Mouse (Mus musculus) intestine, postnatal 0 days (tissue): ENCODE results near the gene Tef. TPM values are rescaled to one million over a fixed set of nuclear protein-coding genes. Genes with fewer than 3 reads are reported as not detected.

Source experiments
- ATAC-seq: fragments of 200-750 bp; cut with Nextera tagmentation; 2 replicates; pipeline ENCODE4 v1.8.0; 2017; ENCODE audit warnings: mild to moderate bottlenecking, moderate TSS enrichment, moderate library complexity
- H3K27ac ChIP-seq: fragments of 300-500 bp; sonication (generic); 2 replicates; pipeline ENCODE4 v1.5.1; 2014; ENCODE audit warnings: mild to moderate bottlenecking, low read depth, low read length, moderate library complexity
- H3K27me3 ChIP-seq: fragments of 300-500 bp; sonication (generic); replicated peaks from 2 replicates; pipeline ENCODE4 v1.6.1; 2014; ENCODE audit warnings: low read length, mixed read lengths; ENCODE audit not compliant: control insufficient read depth, insufficient read depth
- H3K36me3 ChIP-seq: fragments of 300-500 bp; sonication (generic); 2 replicates; pipeline ENCODE4 v1.6.1; 2014; ENCODE audit warnings: mild to moderate bottlenecking, moderate library complexity; ENCODE audit not compliant: control insufficient read depth, insufficient read depth
- H3K4me1 ChIP-seq: fragments of 300-500 bp; sonication (generic); replicated peaks from 2 replicates; pipeline ENCODE4 v1.6.1; 2014; ENCODE audit warnings: antibody characterized with exemption, low read length, mixed read lengths; ENCODE audit not compliant: control insufficient read depth, insufficient read depth
- H3K4me2 ChIP-seq: fragments of 300-500 bp; sonication (generic); replicated peaks from 2 replicates; pipeline ENCODE4 v1.6.1; 2014; ENCODE audit warnings: low read depth, mild to moderate bottlenecking, moderate library complexity
- H3K4me3 ChIP-seq: fragments of 300-500 bp; sonication (generic); 2 replicates; pipeline ENCODE4 v1.5.1; 2014; ENCODE audit warnings: low read depth, low read length
- H3K9ac ChIP-seq: fragments of 300-500 bp; sonication (generic); 2 replicates; pipeline ENCODE4 v1.6.1; 2014; ENCODE audit warnings: mild to moderate bottlenecking, low read depth, low read length
- H3K9me3 ChIP-seq: fragments of 300-500 bp; sonication (generic); 2 replicates; pipeline ENCODE4 v1.6.1; 2016; ENCODE audit warnings: mixed run types; ENCODE audit not compliant: control insufficient read depth
- CTCF ChIP-seq: sonication (generic); IDR thresholded peaks from 2 replicates; pipeline ENCODE4 v1.5.1; 2016; ENCODE audit warnings: low read depth, mild to moderate bottlenecking, control low read depth, antibody characterized with exemption, moderate library complexity
- WGBS: fragments of 180-500 bp; shearing (Covaris S2); extraction: QIAGEN DNeasy Blood & Tissue Kit; methylation state at CpG from one replicate; pipeline ENCODE4 v1.1.7; 2014; 5-methylcytosine and 5-hydroxymethylcytosine counted together
- polyA plus RNA-seq: library from polyadenylated mRNA; unstranded; fragments of >200 nt; fragmentation: Nextera tagmentation; extraction: Ambion mirVana; gene quantifications from 2 replicates; pipeline ENCODE4 v1.2.1, GENCODE M21; 2015

Tef gene
- polyA plus RNA-seq, 1 experiment from 2014 or later, result 13.4 TPM

DNA sequence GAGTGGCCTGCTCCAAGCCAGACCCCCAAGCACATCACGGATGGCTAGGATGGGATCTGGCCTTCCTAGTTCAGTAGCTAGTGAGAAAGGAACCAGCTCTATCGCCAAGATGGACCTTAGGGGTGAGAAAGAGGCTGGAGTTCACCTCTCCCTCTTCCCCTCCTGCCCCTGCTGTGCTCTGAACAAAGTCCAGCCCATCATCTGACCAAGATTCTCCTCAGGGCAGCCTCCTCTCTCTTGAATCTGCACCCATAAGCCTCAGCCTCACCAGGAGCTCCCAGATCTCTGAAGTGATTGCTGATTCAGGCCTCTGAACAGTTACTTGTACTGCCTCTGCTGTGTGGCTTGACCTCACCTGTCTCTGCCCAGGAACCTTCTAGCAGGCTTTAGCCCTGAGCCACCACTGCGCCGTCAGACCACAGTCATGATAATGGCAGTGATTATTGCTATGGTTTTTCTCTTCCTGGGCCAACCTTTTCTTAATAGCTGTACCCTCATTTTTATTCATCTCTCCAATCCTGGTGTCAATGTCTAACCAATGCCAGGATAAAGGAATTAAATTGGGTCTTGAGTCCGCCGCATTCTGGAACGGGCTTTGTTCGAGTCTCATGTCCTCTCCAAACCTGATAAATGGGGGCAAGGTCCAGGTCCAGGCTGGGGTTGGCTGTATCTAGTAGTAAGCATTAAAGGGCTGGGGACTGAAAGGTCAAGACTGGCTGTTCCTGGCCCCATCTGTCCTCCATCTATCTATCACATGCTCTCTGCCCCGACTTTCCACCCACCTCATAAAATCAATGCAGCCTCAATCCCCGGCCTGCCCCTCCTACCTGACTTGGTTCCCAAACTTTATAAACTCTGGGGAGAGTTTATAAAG, 33.0 kb downstream of the Tef start:
- peak; percentile 0; the same call in 1 of the 2 replicates for ATAC-seq
- H3K36me3 ChIP-seq, result no peaks in the 10 kb centered on the region
- peak overlapping the region; percentile 66 for H3K27ac ChIP-seq
- WGBS, result 52% methylated on average over 10 of the region's 10 CpGs
- H3K4me2 ChIP-seq, result peak overlapping the region; percentile 59
- no peaks in the 10 kb centered on the region for H3K27me3 ChIP-seq
- H3K9ac ChIP-seq, result no peak overlapping the region
- H3K4me1 ChIP-seq, result peaks cover 6% of the 10 kb centered on the region; the same call in 1 of the 2 replicates
- H3K9me3 ChIP-seq, result no peaks in the 10 kb centered on the region
- no peak for TF ChIP-seq CTCF
- no peak overlapping the region for H3K4me3 ChIP-seq

DNA sequence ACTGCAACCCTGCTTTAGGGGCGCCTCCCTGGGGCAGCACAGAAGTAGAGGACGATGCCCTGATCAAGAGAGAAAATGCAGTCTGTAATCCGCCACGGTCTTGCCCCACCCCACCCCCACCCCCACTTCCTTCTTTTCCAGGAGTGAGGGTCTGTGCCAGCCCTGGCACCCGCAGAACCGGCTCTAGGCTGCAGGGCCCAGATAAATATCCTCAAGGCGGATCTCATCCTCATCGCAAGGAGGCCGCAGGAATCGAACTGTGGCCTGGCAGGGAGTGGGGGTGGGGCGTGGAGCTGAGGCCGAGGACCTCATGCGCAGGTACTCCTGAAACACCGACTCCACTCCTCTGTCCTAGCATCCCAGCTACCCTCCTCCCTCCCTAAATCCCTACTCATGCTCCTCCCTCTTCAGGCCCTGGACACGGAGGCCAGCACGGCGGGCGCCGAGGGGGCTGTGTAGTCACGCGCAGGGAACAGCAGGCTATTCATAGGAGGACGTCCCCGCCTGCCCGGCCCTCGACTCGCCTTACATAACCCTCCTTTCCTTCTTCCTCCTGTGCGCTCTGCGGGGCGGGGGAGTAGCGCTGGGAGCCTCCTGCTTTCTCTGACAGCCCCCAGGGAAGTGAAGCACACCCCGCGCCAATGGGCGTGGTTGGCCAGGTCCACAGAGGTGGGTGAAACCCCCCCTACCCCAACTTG, 34.1 kb downstream of the Tef start:
- H3K27ac ChIP-seq, result peak overlapping the region; percentile 64
- H3K36me3 ChIP-seq, result no peaks in the 10 kb centered on the region
- H3K4me3 ChIP-seq, result peak overlapping the region; percentile 29
- H3K27me3 ChIP-seq, result no peaks in the 10 kb centered on the region
- no peaks in the 10 kb centered on the region for H3K9me3 ChIP-seq
- no peak for TF ChIP-seq CTCF
- WGBS, result 3% methylated on average over 32 of the region's 33 CpGs
- peak overlapping the region; percentile 45 for H3K9ac ChIP-seq
- peaks cover 6% of the 10 kb centered on the region; the same call in 1 of the 2 replicates for H3K4me1 ChIP-seq
- ATAC-seq, result peak; percentile 57
- H3K4me2 ChIP-seq, result peak overlapping the region; percentile 59

DNA sequence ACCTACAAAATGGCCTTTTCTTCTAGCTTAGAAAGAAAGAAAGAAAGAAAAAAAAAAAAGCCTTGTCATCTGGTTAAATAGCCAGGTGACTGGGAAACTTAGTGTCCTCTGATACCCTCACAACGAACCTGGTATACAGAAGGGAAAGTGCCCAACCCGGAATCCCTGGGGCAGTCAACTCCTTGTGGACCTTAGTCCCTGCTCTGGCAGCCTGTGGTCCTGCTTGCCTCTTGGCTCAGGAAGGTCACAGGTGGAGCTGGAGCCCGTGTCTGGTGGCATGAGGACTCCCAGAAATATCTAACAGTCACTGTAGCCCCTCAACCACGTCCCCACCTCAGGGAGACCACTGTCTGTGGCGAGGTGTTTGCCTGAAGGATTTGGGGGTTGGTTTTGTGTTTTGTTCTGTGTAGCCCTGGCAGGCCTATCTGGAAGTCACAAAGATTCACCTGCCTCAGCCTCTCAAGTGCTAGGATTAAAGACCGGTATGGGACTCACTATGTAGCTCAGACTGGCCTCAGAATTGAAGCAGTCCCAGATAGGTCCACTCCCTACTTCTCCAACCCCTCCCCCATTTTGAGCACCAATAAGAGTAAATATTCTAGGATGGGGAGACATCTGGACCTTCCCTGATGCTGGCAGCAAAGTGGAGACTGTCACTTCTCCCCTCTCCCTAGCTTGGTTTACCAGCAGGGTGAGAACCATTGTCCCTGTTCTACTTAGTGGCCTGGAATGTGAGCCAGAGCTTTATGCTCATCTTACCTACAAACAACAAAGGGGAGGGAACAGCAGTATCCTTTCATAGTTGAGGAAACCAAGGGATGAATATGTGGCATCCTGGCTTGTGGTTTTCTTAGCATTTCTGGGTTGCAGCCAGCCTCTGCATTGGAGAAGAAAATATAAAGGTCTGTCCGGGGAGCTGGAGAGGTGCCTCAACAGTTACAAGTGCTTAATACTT, 35.0 kb downstream of the Tef start:
- peak overlapping the region; percentile 59 for H3K4me2 ChIP-seq
- TF ChIP-seq CTCF, result no peak
- H3K4me1 ChIP-seq, result peaks cover 6% of the 10 kb centered on the region; the same call in 1 of the 2 replicates
- peak overlapping the region; percentile 64; the same call in 1 of the 2 replicates for H3K27ac ChIP-seq
- WGBS, result 57% methylated on average over 7 of the region's 7 CpGs
- no peak overlapping the region for H3K4me3 ChIP-seq
- ATAC-seq, result no peak
- no peaks in the 10 kb centered on the region for H3K36me3 ChIP-seq
- no peaks in the 10 kb centered on the region for H3K9me3 ChIP-seq
- H3K9ac ChIP-seq, result no peak overlapping the region
- no peaks in the 10 kb centered on the region for H3K27me3 ChIP-seq

DNA sequence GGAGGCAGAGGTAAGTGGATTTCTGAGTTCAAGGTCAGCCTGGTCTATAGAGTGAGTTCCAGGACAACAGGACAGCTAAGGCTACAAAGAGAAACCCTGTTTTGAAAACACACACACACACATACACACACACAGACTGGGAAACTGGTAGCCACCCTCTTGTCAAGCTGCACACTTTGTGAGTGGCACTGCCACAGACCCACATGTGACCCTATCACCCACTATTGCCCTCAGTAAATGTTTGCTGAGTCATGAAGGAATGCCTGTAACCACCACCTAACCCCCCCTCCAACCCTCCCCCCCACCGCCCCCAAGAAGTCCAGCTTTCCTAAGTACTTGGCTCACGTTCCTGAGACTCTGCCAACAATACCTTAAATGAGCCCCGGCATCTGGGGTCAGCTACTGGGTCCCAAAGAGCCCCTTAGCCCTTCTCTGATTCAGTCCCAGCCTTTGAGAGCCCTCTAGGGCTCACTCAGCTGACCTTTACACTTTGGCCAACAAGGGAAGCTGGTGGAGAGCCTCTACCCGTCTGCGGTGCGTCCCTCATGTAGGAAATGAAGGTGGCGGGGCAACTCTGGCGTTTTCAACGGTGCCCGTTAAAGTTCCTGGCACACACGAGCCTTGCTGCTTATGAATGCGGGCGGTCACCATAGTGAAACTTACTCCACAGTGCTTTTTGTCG, 36.5 kb downstream of the Tef start:
- H3K27me3 ChIP-seq, result no peaks in the 10 kb centered on the region
- no peak overlapping the region for H3K27ac ChIP-seq
- H3K4me3 ChIP-seq, result no peak overlapping the region
- no peaks in the 10 kb centered on the region for H3K9me3 ChIP-seq
- ATAC-seq, result no peak
- no peak overlapping the region for H3K4me2 ChIP-seq
- peaks cover 6% of the 10 kb centered on the region; the same call in 1 of the 2 replicates for H3K4me1 ChIP-seq
- H3K36me3 ChIP-seq, result no peaks in the 10 kb centered on the region
- no peak for TF ChIP-seq CTCF
- H3K9ac ChIP-seq, result no peak overlapping the region
- 67% methylated on average over 14 of the region's 14 CpGs for WGBS

DNA sequence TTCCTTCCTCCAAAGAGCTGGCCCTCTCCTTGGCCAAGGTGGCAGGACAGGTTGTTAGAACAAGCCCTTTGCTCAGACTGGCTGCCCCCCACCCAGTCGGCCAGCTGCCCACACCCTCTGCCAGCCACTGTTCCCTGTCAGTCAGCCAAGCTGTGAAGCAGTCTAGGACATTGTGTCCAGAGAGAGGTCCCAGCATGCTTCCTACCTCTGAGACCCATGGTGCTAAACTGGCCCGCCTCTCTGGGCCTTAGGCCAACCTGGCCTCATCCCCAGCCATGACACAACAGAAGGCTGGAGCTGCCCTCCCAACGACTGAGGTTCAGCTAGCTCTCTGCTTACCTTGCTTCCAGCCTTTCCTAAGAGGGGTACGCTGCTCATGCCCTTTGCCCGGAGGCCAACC, 37.4 kb downstream of the Tef start:
- Histone ChIP-seq H3K4me3 (no peak overlapping the region), H3K9me3 (no peaks in the 10 kb centered on the region), H3K9ac (no peak overlapping the region), H3K4me1 (peaks cover 6% of the 10 kb centered on the region; the same call in 1 of the 2 replicates), H3K27ac (peak overlapping the region; percentile 57; the same call in 1 of the 2 replicates), H3K4me2 (no peak overlapping the region), H3K27me3 (no peaks in the 10 kb centered on the region), H3K36me3 (no peaks in the 10 kb centered on the region)
- no peak for TF ChIP-seq CTCF
- ATAC-seq, result peak; percentile 34
- WGBS, result 49% methylated on average over 5 of the region's 5 CpGs
